Mouse (Mus musculus) hindbrain, embryonic 13.5 days (tissue): ENCODE data around the gene Gk. TPM values are rescaled to one million over a fixed set of nuclear protein-coding genes. Genes with fewer than 3 reads are reported as not detected.

Experiments used
- ATAC-seq: fragments of 200-750 bp; cut with Nextera tagmentation; 2 replicates; pipeline ENCODE4 v1.8.0; 2017; ENCODE audit warnings: moderate TSS enrichment; ENCODE audit not compliant: low FRiP score
- H3K27ac ChIP-seq: fragments of 300-500 bp; sonication (generic); 2 replicates; pipeline ENCODE4 v1.5.1; 2015; ENCODE audit warnings: inconsistent platforms, mild to moderate bottlenecking, moderate library complexity
- H3K27me3 ChIP-seq: fragments of 300-500 bp; sonication (generic); 2 replicates; pipeline ENCODE4 v1.6.1; 2015; ENCODE audit warnings: mild to moderate bottlenecking, inconsistent platforms
- H3K36me3 ChIP-seq: fragments of 300-500 bp; sonication (generic); 2 replicates; pipeline ENCODE4 v1.6.1; 2015; ENCODE audit warnings: mild to moderate bottlenecking, inconsistent platforms
- H3K4me1 ChIP-seq: fragments of 300-500 bp; sonication (generic); replicated peaks from 2 replicates; pipeline ENCODE4 v1.6.1; 2015; ENCODE audit warnings: inconsistent platforms
- H3K4me2 ChIP-seq: fragments of 300-500 bp; sonication (generic); 2 replicates; pipeline ENCODE4 v1.6.1; 2015; ENCODE audit warnings: inconsistent platforms, mild to moderate bottlenecking, moderate library complexity
- H3K4me3 ChIP-seq: fragments of 300-500 bp; sonication (generic); 2 replicates; pipeline ENCODE4 v1.5.1; 2015; ENCODE audit warnings: mild to moderate bottlenecking, inconsistent platforms
- H3K9ac ChIP-seq: fragments of 300-500 bp; sonication (generic); 2 replicates; pipeline ENCODE4 v1.6.1; 2015; ENCODE audit warnings: mild to moderate bottlenecking, inconsistent platforms
- H3K9me3 ChIP-seq: fragments of 300-500 bp; sonication (generic); 2 replicates; pipeline ENCODE4 v1.6.1; 2016; ENCODE audit warnings: inconsistent platforms
- WGBS: fragments of 180-500 bp; shearing (Covaris S2); methylation state at CpG from one replicate; pipeline ENCODE4 v1.1.7; 2015; 5-methylcytosine and 5-hydroxymethylcytosine counted together
- polyA plus RNA-seq: library from polyadenylated mRNA; unstranded; fragments of >200 nt; fragmentation: Nextera tagmentation; extraction: Ambion mirVana; gene quantifications from 2 replicates; pipeline ENCODE4 v1.2.1, GENCODE M21; 2015

The Gk gene
- polyA plus RNA-seq = 7.2 and 7.8 TPM in 2 replicates

DNA sequence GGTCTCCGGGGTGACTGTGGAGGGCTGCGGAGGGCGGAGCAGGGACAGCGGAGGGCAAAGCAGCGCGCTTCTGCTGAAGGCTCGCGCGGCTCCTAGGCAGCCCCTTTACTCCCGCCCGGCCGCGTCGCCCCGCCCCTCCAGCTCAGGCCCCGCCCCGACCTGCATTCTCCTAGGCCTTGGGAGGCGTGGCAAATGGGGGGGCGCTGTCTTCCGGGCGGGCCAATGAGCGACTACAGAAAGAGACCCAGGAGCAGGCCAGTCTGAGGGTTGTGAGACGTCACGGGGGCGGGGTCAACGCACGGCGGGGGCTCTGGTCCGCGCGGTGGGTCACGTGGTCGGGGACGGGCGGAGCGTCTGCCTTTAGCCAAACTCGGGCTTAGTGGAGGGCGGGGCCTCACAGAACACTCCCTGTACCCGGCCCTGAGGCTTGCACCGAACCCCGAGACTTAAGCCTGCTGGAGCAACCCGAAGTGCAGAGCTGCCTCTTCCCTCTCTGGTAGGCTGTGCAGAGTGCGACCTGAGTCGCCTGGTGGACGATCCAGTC lies at the start of gene Gk:
Gk (minus strand) TSS at position 276 of the 544 bp plus-strand sequence.
- no peaks in the 10 kb centered on the region for H3K4me1 ChIP-seq
- no peaks in the 10 kb centered on the region for H3K27me3 ChIP-seq
- H3K36me3 ChIP-seq = no peaks in the 10 kb centered on the region
- 15% methylated on average over 36 of the region's 45 CpGs for WGBS
- H3K27ac ChIP-seq = peak within 1 kb of the TSS; percentile 91
- H3K4me3 ChIP-seq = peak within 1 kb of the TSS; percentile 50
- H3K4me2 ChIP-seq = peak within 1 kb of the TSS; percentile 64
- no peaks in the 10 kb centered on the region for H3K9me3 ChIP-seq
- H3K9ac ChIP-seq = peak within 1 kb of the TSS; percentile 72
- ATAC-seq = peak; percentile 99

DNA sequence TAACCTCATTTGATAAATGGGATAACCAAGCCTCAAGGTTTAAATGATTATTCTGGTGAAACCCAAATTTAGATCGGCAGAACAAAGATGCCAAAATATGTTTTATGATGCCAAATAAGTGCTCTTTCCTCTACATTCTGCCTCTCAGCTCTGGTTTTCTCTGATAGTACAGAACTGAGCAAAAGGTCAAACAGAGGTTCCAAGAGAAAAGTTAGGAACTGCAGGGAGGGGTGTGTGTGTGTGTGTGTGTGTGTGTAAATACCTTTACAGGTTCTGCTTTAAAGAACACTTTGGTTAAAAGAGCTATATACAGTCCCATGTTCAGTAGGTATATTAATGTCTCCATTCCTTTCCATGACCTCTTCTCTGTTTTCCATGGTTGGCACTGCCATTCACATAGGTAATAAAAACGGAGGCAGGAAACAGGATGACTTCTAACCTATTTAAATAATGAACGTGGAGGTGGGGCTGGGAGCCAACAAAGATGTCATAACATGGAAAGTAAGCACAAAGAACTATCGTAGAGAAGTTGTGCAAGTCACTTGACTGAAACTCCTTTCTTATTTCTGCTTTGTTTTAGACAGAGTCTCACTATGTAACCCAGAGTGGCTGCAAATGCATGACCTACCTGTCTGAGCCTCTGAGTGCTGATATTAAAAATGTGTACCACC lies 28.2 kb upstream of the Gk start:
- H3K4me3 ChIP-seq = no peak overlapping the region
- H3K36me3 ChIP-seq = no peaks in the 10 kb centered on the region
- no peak overlapping the region for H3K4me2 ChIP-seq
- H3K4me1 ChIP-seq = no peaks in the 10 kb centered on the region
- no peak overlapping the region for H3K9ac ChIP-seq
- ATAC-seq = no peak
- no peaks in the 10 kb centered on the region for H3K27me3 ChIP-seq
- H3K9me3 ChIP-seq = no peaks in the 10 kb centered on the region
- 76% methylated on average over 4 of the region's 4 CpGs for WGBS
- no peak overlapping the region for H3K27ac ChIP-seq

DNA sequence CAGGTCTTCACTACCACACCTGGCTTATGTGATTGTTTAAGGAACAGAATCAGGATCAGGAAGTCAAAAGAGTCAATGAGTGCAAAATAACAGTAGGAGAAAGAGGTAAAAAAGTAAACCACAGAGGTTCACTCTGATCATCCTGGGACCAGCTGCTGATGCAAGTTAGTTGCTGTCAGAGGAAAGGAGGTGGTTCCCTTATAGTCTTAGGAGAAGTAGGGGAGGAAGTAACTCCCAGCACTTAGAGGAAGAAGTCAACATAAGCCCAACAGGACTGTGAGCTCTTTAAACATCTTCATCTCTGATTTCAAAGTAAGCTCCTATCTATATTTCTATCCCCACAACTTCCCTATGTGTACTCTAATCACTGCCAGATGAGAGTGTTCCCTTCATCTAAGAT lies 26.4 kb upstream of the Gk start:
- no peak for ATAC-seq
- no peaks in the 10 kb centered on the region for H3K36me3 ChIP-seq
- H3K27ac ChIP-seq = no peak overlapping the region
- H3K9ac ChIP-seq = no peak overlapping the region
- H3K4me1 ChIP-seq = no peaks in the 10 kb centered on the region
- no peaks in the 10 kb centered on the region for H3K27me3 ChIP-seq
- no peak overlapping the region for H3K4me3 ChIP-seq
- H3K4me2 ChIP-seq = no peak overlapping the region
- no peaks in the 10 kb centered on the region for H3K9me3 ChIP-seq

DNA sequence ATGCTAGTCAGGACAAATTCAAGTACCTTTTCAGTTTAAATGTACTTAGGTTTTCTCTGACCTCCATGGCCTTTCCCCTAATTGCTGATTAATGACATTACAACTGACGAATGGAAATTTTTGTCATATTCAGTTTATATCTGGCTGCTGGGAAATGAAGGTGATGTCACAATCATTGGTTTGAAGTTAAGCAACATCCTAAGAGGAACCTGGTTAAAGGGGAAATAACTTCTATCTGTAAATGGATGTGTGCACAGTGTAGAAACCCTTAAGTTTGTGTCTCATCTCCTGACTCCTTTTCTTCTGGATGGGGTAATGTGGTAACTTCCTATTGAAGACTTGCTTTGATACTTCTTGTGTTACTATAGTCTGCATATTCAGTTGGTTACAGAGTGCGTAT lies 20.8 kb upstream of the Gk start:
- H3K27ac ChIP-seq = no peak overlapping the region
- H3K4me3 ChIP-seq = no peak overlapping the region
- no peaks in the 10 kb centered on the region for H3K36me3 ChIP-seq
- H3K27me3 ChIP-seq = no peaks in the 10 kb centered on the region
- no peak for ATAC-seq
- no peaks in the 10 kb centered on the region for H3K4me1 ChIP-seq
- no peak overlapping the region for H3K9ac ChIP-seq
- WGBS = 94% methylated on average over 2 of the region's 2 CpGs
- no peaks in the 10 kb centered on the region for H3K9me3 ChIP-seq
- H3K4me2 ChIP-seq = no peak overlapping the region

DNA sequence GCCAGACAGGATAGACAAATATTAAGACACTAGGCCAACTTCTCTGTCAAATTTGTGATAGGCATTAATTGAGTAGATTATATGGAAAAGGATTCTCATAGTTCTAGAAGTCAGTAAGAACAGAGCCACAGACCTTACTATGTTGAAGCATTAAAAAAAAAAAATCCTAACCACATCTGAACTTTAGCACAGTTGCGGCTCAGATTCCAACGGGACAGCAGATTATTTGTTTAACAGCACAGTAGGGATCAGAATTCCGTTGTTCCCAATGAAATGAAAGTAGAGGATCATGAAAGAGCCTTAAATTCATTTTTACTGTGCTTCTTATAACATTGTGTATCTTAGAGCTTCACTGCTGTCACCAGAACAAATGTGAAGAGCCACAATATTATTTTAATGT lies 1.7 kb upstream of the Gk start:
- no peak overlapping the region for H3K4me3 ChIP-seq
- no peaks in the 10 kb centered on the region for H3K4me1 ChIP-seq
- WGBS = 78% methylated on average over 3 of the region's 3 CpGs
- H3K9ac ChIP-seq = no peak overlapping the region
- no peak overlapping the region for H3K27ac ChIP-seq
- no peaks in the 10 kb centered on the region for H3K36me3 ChIP-seq
- H3K9me3 ChIP-seq = no peaks in the 10 kb centered on the region
- H3K27me3 ChIP-seq = no peaks in the 10 kb centered on the region
- H3K4me2 ChIP-seq = no peak overlapping the region
- ATAC-seq = no peak

DNA sequence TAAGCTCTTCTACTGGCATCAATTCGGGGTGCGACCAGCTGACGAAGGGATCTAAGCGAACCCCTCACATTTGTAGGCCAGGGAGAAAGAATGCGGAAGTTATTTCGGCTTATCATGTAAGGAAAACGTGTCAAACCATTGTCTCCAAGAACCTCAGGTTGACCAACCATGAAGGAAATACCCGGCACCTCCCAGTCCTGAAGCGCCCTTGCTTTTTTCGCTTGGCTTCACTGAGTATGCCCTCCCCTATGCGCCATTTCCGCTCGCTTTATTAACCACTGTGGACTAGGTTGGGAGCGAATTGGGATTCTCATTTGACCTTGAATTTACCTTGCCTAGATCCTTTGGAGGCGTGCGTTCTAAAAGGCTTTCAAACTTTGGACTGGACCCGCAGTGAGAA lies 522 bp upstream of the Gk start:
- Histone ChIP-seq H3K4me1 (no peaks in the 10 kb centered on the region), H3K4me3 (peak overlapping the region; percentile 50), H3K36me3 (no peaks in the 10 kb centered on the region), H3K27me3 (no peaks in the 10 kb centered on the region), H3K9ac (peak overlapping the region; percentile 71), H3K9me3 (no peaks in the 10 kb centered on the region), H3K27ac (peak overlapping the region; percentile 91), H3K4me2 (peak overlapping the region; percentile 50)
- WGBS = 22% methylated on average over 17 of the region's 17 CpGs
- peak; percentile 63 for ATAC-seq

DNA sequence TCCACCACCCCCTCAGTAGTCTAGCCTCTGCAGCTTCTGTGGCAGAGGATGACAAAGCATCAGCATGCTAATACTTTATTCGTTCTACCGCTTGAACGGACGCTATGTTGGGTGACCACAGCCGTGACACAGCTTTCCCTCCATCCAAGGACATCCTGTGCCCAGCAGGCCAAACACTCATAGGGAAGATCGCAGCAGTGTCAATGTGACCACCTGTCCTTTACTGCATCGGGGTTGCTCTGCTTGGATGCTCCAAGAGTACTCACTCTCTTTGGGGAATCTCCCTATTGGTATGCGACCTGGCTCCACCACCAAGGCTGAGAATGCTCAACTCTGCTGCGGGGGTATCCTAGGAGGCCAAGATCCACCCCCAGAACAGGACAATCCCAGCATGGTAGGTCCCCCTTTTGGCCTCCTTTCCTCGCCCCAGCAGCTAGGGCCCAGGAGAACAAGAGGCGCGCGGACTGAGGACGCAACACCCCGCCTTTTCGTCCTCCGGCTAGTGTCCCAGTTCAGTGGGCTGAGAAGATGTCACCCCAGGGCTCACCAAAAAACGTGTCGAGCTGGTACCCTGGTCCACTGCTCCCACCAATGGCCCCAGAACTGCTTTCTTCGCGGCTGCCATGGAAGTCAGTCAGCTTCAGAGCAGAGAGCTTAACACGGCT lies 608 bp downstream of the Gk start:
- 21% methylated on average over 22 of the region's 22 CpGs for WGBS
- no peaks in the 10 kb centered on the region for H3K36me3 ChIP-seq
- no peaks in the 10 kb centered on the region for H3K27me3 ChIP-seq
- no peak for ATAC-seq
- no peaks in the 10 kb centered on the region for H3K4me1 ChIP-seq
- H3K9me3 ChIP-seq = no peaks in the 10 kb centered on the region
- peak overlapping the region; percentile 64 for H3K4me2 ChIP-seq
- peak overlapping the region; percentile 74 for H3K27ac ChIP-seq
- peak overlapping the region; percentile 50 for H3K4me3 ChIP-seq
- peak overlapping the region; percentile 72 for H3K9ac ChIP-seq

DNA sequence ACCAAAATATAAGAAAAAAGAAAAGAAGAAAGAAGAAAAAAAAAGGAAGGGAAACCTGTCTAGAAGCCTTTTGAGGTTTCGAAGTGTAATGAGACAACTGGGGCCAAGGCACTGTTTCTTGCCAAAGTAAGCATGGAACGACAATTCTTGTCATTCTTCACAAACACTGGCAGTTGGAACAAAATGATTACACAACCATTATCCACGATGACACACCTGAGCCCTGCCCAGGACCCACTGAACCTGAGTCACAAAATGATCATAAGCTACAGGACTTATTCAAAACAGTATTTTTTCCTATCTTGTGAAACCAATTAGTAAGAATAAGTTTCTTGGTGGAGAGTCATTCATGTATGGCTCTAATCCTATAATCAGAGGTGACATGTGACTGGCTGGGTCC lies 5.3 kb downstream of the Gk start:
- ATAC-seq = no peak
- Histone ChIP-seq H3K4me3 (no peak overlapping the region), H3K4me1 (no peaks in the 10 kb centered on the region), H3K4me2 (no peak overlapping the region), H3K9ac (no peak overlapping the region), H3K9me3 (no peaks in the 10 kb centered on the region), H3K36me3 (no peaks in the 10 kb centered on the region), H3K27me3 (no peaks in the 10 kb centered on the region), H3K27ac (no peak overlapping the region)
- WGBS = 85% methylated on average over 3 of the region's 3 CpGs

DNA sequence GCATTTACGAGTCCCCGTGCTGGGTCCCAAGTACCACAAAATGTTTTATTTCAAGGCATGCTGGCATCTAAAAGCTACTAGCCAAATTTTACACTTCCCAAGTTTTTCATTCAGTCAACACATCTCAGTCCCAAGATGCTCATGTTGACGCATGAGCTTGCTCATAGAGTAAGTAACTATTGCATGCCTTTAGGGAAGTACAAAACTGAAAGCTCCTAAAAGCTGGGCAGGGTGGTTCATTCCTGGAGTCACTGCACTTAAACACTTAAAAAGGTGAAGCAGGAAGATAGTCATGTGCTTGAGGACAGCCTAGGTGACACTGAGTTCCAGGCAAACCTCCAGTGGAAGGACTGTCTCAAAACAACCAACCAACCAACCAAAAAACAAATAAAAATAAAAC lies 5.9 kb downstream of the Gk start:
- Histone ChIP-seq H3K4me2 (no peak overlapping the region), H3K4me1 (no peaks in the 10 kb centered on the region)
- ATAC-seq = no peak

DNA sequence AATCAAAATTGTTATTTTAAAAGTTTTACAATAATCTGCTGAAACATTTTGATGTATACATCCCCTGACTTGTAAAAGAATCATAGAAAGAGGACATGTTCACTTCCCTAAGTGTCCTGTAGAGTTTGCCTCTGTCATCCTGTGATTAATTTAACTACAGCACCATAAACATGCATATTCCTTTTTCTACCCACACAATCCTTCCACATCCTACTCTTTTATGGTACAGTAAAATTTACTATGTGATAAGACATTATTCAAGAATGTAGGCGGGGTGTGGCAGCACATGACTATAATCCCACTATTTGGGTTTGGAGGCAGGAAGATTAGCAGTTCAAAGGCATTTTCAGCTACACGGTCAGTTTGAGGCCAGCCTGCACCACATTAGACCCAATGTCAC lies 8.0 kb downstream of the Gk start:
- Histone ChIP-seq H3K9ac (no peak overlapping the region), H3K4me3 (no peak overlapping the region), H3K36me3 (no peaks in the 10 kb centered on the region), H3K9me3 (no peaks in the 10 kb centered on the region), H3K4me1 (no peaks in the 10 kb centered on the region), H3K4me2 (no peak overlapping the region), H3K27me3 (no peaks in the 10 kb centered on the region), H3K27ac (no peak overlapping the region)
- ATAC-seq = no peak
- WGBS = 84% methylated on average over 2 of the region's 2 CpGs

More for the DNA sequence above, 5.9 kb downstream of the Gk start:
- Histone ChIP-seq H3K27ac (no peak overlapping the region), H3K36me3 (no peaks in the 10 kb centered on the region), H3K27me3 (no peaks in the 10 kb centered on the region), H3K4me3 (no peak overlapping the region), H3K9me3 (no peaks in the 10 kb centered on the region), H3K9ac (no peak overlapping the region)
- WGBS = 99% methylated on average over 3 of the region's 3 CpGs

DNA sequence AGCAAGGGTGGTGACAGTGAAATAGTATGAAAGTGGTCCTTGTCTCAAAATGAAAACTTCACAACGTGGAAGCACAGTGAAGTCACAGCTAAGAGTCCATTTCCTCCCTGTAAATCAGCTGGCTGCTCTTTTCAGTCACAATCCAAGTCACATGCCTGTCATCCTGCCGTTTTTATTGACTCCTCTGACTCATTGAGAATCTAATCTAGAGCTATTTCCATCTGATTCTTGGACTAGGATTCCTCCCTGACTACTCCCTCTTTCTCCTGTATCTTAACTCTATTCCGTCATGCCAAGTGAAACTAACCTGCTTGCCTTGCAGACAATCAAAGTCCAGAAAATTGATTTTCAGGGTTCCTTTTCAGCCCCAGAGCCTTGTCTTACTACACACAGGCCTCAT lies 20.6 kb downstream of the Gk start:
- Histone ChIP-seq H3K4me3 (no peak overlapping the region), H3K4me1 (no peaks in the 10 kb centered on the region), H3K27ac (no peak overlapping the region), H3K9ac (no peak overlapping the region), H3K27me3 (no peaks in the 10 kb centered on the region), H3K36me3 (no peaks in the 10 kb centered on the region), H3K4me2 (no peak overlapping the region), H3K9me3 (no peaks in the 10 kb centered on the region)
- ATAC-seq = no peak
- 49% methylated on average over 3 of the region's 3 CpGs for WGBS

DNA sequence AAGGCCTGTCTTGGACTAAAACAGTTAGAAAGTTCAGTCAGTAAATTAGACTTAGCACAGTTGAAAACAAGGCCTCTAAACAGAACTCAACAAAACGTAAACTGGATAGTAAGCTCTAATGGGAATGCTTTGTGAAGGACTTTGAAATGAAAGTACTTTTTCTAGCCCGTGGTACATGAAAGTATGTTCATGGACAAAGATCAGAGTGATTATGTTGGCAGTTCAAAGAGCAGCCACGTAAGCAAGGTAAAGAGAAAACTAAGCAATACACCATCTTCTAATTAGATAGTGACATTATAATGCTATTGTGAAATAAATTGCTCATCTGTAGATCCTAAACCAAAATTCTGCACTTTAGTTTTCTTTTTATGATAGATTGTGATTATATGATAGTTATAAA lies 32.8 kb downstream of the Gk start:
- ATAC-seq = no peak
- no peaks in the 10 kb centered on the region for H3K27me3 ChIP-seq
- H3K4me1 ChIP-seq = no peaks in the 10 kb centered on the region
- H3K9ac ChIP-seq = no peak overlapping the region
- no peaks in the 10 kb centered on the region for H3K9me3 ChIP-seq
- no peak overlapping the region for H3K4me2 ChIP-seq
- H3K27ac ChIP-seq = no peak overlapping the region
- 84% methylated on average over 3 of the region's 3 CpGs for WGBS
- H3K36me3 ChIP-seq = no peaks in the 10 kb centered on the region
- H3K4me3 ChIP-seq = no peak overlapping the region

DNA sequence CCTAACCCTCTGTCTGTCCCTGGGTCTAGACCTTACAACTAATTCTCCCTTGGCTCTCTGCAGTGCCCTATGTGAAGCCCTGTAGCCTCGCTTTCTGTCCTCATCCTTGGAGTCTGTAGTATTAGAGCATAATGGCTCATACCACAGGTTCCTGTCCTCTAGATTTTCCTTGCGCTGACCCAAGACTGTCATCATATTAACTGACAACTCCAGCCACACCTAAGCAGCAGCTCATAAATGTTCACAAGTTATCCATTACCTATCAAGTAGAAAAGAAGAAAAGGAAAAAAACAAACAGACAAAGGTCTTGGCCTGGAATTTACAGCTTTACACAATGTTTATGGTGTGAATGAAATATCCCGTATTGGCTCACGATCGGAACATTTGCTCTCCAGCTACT lies 43.4 kb downstream of the Gk start:
- H3K9ac ChIP-seq = no peak overlapping the region
- no peak for ATAC-seq
- no peak overlapping the region for H3K4me3 ChIP-seq
- WGBS = 93% methylated on average over 5 of the region's 5 CpGs
- H3K4me2 ChIP-seq = no peak overlapping the region
- no peaks in the 10 kb centered on the region for H3K4me1 ChIP-seq
- no peaks in the 10 kb centered on the region for H3K36me3 ChIP-seq
- no peaks in the 10 kb centered on the region for H3K9me3 ChIP-seq
- H3K27me3 ChIP-seq = no peaks in the 10 kb centered on the region
- H3K27ac ChIP-seq = no peak overlapping the region
